7 mouse cellular contexts compared by ENCODE assay signal in the genomic region with DNA sequence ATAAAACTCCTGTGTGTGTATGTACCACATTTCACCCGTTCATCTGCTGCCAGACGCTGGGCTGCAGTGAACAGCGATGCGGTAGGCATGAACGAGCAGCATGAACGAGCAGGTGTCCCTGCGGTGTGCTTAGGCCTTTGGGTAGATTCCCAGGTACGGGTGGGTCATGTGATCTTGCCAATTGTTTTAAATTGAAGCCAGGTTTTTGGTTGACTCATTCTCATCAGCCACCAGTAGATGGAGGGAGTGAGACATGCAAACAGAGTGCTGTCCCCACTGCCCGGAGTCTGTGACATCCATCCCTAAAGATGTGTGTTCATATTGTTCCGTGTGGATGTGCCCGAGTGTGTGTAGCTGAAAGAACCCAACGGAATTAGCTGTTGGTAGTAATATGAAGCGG.
DNase-seq lines count a peak whose midpoint lies in the region; ATAC-seq lines count a peak whose summit lies in the region.

No protein-coding gene starts in this region.

- no peaks in the 10 kb centered on the region for H3K36me3 ChIP-seq in midbrain, embryonic 13.5 days

- H3K4me1 ChIP-seq in midbrain, embryonic 13.5 days (replicated peaks), result peaks cover 50% of the 10 kb centered on the region

- H3K9me3 ChIP-seq in midbrain, embryonic 13.5 days, result no peaks in the 10 kb centered on the region

- H3K4me2 ChIP-seq in midbrain, embryonic 13.5 days (replicated peaks), result no peak overlapping the region

- peak; percentile 44 for DNase-seq in 3134 (ENCODE audit: extremely low read depth, insufficient read length, low spot score)
- peak; percentile 82 for DNase-seq in 3T3-L1 (ENCODE audit: low read depth, low spot score)
- peak; percentile 87 for DNase-seq in cerebellum, adult 8-10 months
- DNase-seq in heart, postnatal 14 days, result peak; percentile 53 to 65
- DNase-seq in layer of hippocampus, adult 8-10 months (ENCODE audit: low spot score in 2 of 2), result peak; percentile 44 to 47

- intact Hi-C loops in heart, postnatal 14 days (cut with DNase I), result loop anchor here (1.0 to 2.0 kb wide), 4 partner anchors 55 to 203 kb away; no protein-coding TSS in a partner anchor

- ATAC-seq in midbrain, embryonic 13.5 days, result peak; percentile 63
- no peak for ATAC-seq in monocyte, adult 5-6 weeks (replicated peaks; ENCODE audit: insufficient number of reproducible peaks, low FRiP score, low TSS enrichment, poor library complexity, severe bottlenecking)

- no peak overlapping the region for H3K9ac ChIP-seq in midbrain, embryonic 13.5 days (replicated peaks)

- H3K4me3 ChIP-seq in midbrain, embryonic 13.5 days (replicated peaks), result no peak overlapping the region

- no peak overlapping the region for H3K27ac ChIP-seq in midbrain, embryonic 13.5 days

- 39% methylated on average over 13 of the region's 13 CpGs for WGBS in midbrain, embryonic 13.5 days

- H3K27me3 ChIP-seq in midbrain, embryonic 13.5 days, result 0 out of 2 replicates have a peak, but pooled peaks cover 7% of the 10 kb centered on the region
